Mouse (Mus musculus): ENCODE data around the gene Arap2.

DNA sequence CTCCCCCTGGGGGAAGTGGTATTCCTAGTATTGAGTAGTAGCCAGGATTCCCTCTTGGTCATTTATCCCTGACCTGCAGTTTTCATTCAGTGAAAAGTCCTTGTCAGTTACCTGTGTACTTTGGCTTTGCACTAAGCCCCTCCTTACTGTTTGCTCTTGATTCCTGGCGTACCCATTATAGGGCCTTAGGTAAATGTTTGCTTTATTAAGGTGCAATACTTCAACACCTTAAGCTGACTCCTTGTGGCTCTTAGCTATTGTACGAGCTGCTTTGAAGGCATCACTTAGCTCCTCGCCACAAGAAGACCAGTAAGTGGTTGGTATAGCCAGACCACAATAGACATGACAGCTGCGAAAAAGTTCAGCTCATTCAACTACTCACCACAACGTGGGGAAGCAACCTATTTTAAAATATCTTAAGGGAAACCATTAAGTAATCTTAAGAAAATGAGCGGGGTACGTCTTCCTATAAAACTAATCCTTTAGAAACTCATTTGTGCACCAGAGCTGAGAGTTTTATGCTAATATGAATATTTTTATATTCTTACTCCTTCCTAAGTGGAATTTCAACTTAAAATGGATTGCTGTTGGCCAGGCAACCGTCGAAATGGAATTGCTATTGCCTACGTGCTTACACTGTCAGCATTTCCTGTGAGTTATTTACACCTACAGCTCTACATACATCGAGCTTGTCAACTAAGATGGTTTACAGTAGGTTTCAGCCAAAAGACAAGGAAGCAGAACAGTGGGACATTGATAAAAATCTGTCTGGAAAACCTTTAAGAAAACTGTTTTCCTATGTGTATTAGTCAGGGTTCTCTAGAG, 6.0 kb upstream of the Arap2 start:
- TF ChIP-seq EP300 (IDR thresholded peaks at IDR 0.05) (peak; percentile 44), CTCF (IDR thresholded peaks at IDR 0.05) (no peak)
